Mouse (Mus musculus): ENCODE results near the gene Arhgef3. TPM values are rescaled to one million over a fixed set of nuclear protein-coding genes. Genes with fewer than 3 reads are reported as not detected.
A peak's percentile ranks its signal among the peaks of the same experiment; 100 is the strongest.

Gene Arhgef3
- polyA plus RNA-seq, 1 experiment from 2014 or later = 5.4 TPM

DNA sequence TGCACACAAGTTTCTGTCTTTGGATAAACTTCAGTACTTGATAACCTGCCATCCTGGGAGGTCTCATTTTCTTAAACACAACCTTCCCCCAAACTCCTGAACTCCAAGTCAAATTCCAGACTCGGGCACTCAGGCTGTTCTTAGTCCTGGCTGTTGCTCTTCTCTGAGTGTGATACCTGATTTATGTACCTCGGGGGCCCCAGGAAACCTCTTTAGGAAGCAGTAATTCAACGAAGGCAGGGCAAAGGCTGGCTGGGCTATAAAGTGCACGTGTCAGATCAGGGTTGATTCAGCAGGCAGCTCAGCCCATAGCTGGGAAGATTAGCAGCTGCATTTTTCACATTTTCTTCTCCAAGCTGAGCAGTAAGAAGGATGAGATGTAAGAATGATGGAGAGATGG lies 171.5 kb downstream of the Arhgef3 start:
- no peaks in the 10 kb centered on the region for H3K27me3 ChIP-seq (ENCODE audit: control insufficient read depth, insufficient read depth, low read length)
- H3K9me3 ChIP-seq (replicated peaks; ENCODE audit: control insufficient read depth, low read length) = no peaks in the 10 kb centered on the region
- no peak overlapping the region for H3K4me2 ChIP-seq (ENCODE audit: low read depth, low read length)
- 60% methylated on average over 4 of the region's 4 CpGs for WGBS
- no peak overlapping the region for H3K9ac ChIP-seq (replicated peaks; ENCODE audit: low read length)
- no peak overlapping the region for H3K27ac ChIP-seq (replicated peaks; ENCODE audit: low read depth, low read length)
- DNase-seq (ENCODE audit: low spot score) (no peak), ATAC-seq (replicated peaks; ENCODE audit: insufficient number of reproducible peaks, low FRiP score, low TSS enrichment, low read depth) (no peak)
- no peak overlapping the region for H3K4me3 ChIP-seq (ENCODE audit: low read depth, low read length)
- no peaks in the 10 kb centered on the region for H3K4me1 ChIP-seq (ENCODE audit: control insufficient read depth, insufficient read depth, low read length)
- H3K36me3 ChIP-seq (replicated peaks; ENCODE audit: control insufficient read depth, insufficient read depth, low read depth, low read length) = no peaks in the 10 kb centered on the region

DNA sequence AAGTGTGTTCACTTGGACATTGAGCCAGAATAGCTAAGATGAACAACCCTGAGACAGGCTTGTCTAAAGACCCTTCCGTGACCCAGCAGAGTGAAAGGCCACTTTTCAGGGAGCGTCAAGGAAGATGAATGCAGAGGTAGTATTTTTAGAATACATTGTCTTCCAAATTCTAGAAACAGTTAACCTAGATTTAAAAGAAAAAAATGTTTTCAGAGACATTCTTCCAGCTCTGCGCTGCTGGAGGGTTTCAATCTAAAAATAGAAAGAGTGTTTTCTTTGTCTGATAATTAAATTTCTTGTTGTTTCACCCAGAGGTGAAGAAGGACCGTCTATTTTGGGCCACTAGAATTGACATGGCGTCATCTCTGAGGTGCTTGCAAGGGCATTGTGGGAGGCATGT lies 174.4 kb downstream of the Arhgef3 start:
- H3K4me3 ChIP-seq (ENCODE audit: low read depth, low read length) = no peak overlapping the region
- H3K36me3 ChIP-seq (replicated peaks; ENCODE audit: control insufficient read depth, insufficient read depth, low read depth, low read length) = no peaks in the 10 kb centered on the region
- no peaks in the 10 kb centered on the region for H3K4me1 ChIP-seq (ENCODE audit: control insufficient read depth, insufficient read depth, low read length)
- no peak overlapping the region for H3K27ac ChIP-seq (replicated peaks; ENCODE audit: low read depth, low read length)
- no peak overlapping the region for H3K9ac ChIP-seq (replicated peaks; ENCODE audit: low read length)
- DNase-seq (ENCODE audit: low spot score) = no peak
- WGBS = 79% methylated on average over 5 of the region's 5 CpGs
- ATAC-seq (replicated peaks; ENCODE audit: insufficient number of reproducible peaks, low FRiP score, low TSS enrichment, low read depth) = no peak
- H3K4me2 ChIP-seq (ENCODE audit: low read depth, low read length) = no peak overlapping the region
- H3K27me3 ChIP-seq (ENCODE audit: control insufficient read depth, insufficient read depth, low read length) = no peaks in the 10 kb centered on the region
- no peaks in the 10 kb centered on the region for H3K9me3 ChIP-seq (replicated peaks; ENCODE audit: control insufficient read depth, low read length)

DNA sequence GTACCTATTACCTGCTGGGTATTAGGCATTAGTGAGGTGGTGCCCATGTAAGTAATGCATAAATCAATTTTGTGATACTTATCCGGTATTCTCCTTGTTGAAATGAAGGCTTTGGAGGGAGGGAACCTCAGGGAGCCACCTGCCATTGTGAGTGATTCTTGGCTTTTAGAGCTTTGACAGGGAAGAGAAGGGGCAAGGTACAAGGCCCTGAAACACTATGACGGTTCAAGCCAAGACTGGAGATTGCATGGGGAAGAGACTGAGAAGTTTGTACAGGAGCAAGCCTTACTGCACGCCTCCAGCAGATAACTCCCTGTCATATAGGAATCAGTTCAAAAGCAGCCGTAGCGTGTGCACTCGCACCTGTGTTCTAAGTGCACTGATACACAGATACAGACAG lies 177.4 kb downstream of the Arhgef3 start:
- Histone ChIP-seq H3K27ac (replicated peaks; ENCODE audit: low read depth, low read length) (no peak overlapping the region), H3K9ac (replicated peaks; ENCODE audit: low read length) (no peak overlapping the region), H3K36me3 (replicated peaks; ENCODE audit: control insufficient read depth, insufficient read depth, low read depth, low read length) (no peaks in the 10 kb centered on the region), H3K4me1 (ENCODE audit: control insufficient read depth, insufficient read depth, low read length) (no peaks in the 10 kb centered on the region), H3K9me3 (replicated peaks; ENCODE audit: control insufficient read depth, low read length) (no peaks in the 10 kb centered on the region), H3K4me2 (ENCODE audit: low read depth, low read length) (no peak overlapping the region), H3K27me3 (ENCODE audit: control insufficient read depth, insufficient read depth, low read length) (no peaks in the 10 kb centered on the region), H3K4me3 (ENCODE audit: low read depth, low read length) (no peak overlapping the region)
- no peak for DNase-seq (ENCODE audit: low spot score)
- no peak for ATAC-seq (replicated peaks; ENCODE audit: insufficient number of reproducible peaks, low FRiP score, low TSS enrichment, low read depth)
- WGBS = 86% methylated on average over 6 of the region's 6 CpGs

DNA sequence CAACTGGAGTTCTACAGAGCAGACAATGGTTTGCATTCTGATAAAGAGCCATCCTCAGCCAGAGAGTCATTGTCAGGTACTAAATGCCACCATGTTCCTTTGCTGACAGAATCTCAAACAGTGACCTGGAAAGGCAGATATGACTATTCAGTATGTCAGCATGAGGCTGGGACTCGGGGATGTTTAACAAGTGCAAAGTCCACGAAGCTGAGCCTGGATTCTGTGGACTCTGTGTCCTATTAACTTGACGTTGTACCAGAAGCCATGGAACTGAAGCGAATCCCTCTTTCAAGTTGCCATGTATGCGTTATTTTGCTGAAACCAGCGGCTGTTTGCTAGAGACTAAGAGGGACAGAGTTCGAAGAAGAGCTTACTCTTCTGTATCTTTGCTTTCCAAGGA lies 181.1 kb downstream of the Arhgef3 start:
- H3K4me1 ChIP-seq (ENCODE audit: control insufficient read depth, insufficient read depth, low read length) = no peaks in the 10 kb centered on the region
- H3K9me3 ChIP-seq (replicated peaks; ENCODE audit: control insufficient read depth, low read length) = no peaks in the 10 kb centered on the region
- 85% methylated on average over 7 of the region's 7 CpGs for WGBS
- H3K4me2 ChIP-seq (ENCODE audit: low read depth, low read length) = no peak overlapping the region
- DNase-seq (ENCODE audit: low spot score) (no peak), ATAC-seq (replicated peaks; ENCODE audit: insufficient number of reproducible peaks, low FRiP score, low TSS enrichment, low read depth) (no peak)
- no peaks in the 10 kb centered on the region for H3K36me3 ChIP-seq (replicated peaks; ENCODE audit: control insufficient read depth, insufficient read depth, low read depth, low read length)
- H3K9ac ChIP-seq (replicated peaks; ENCODE audit: low read length) = no peak overlapping the region
- H3K27ac ChIP-seq (replicated peaks; ENCODE audit: low read depth, low read length) = no peak overlapping the region
- no peaks in the 10 kb centered on the region for H3K27me3 ChIP-seq (ENCODE audit: control insufficient read depth, insufficient read depth, low read length)
- no peak overlapping the region for H3K4me3 ChIP-seq (ENCODE audit: low read depth, low read length)

DNA sequence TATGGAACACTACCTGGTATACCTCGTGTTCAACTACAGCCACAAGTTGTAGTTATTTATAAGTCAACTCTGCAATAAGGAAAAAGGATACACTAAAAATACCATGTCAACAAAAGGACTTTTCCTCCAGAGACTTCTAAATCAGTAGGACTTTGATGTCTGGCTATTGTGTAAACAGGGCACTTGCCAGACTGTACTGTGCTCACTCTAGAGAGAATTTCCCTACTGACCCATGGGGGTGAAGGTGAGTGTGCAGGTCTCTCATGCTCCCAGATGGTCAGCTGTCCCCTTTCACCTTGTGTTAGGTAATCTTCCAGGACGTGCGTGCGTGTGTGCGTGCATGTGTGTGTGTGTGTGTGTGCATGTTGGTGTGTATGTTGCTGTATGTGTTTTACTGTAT lies 182.3 kb downstream of the Arhgef3 start:
- no peak overlapping the region for H3K9ac ChIP-seq (replicated peaks; ENCODE audit: low read length)
- H3K9me3 ChIP-seq (replicated peaks; ENCODE audit: control insufficient read depth, low read length) = no peaks in the 10 kb centered on the region
- H3K4me1 ChIP-seq (ENCODE audit: control insufficient read depth, insufficient read depth, low read length) = no peaks in the 10 kb centered on the region
- no peaks in the 10 kb centered on the region for H3K36me3 ChIP-seq (replicated peaks; ENCODE audit: control insufficient read depth, insufficient read depth, low read depth, low read length)
- H3K27ac ChIP-seq (replicated peaks; ENCODE audit: low read depth, low read length) = no peak overlapping the region
- DNase-seq (ENCODE audit: low spot score) (no peak), ATAC-seq (replicated peaks; ENCODE audit: insufficient number of reproducible peaks, low FRiP score, low TSS enrichment, low read depth) (no peak)
- H3K27me3 ChIP-seq (ENCODE audit: control insufficient read depth, insufficient read depth, low read length) = no peaks in the 10 kb centered on the region
- H3K4me2 ChIP-seq (ENCODE audit: low read depth, low read length) = no peak overlapping the region
- no peak overlapping the region for H3K4me3 ChIP-seq (ENCODE audit: low read depth, low read length)
- 80% methylated on average over 5 of the region's 5 CpGs for WGBS

DNA sequence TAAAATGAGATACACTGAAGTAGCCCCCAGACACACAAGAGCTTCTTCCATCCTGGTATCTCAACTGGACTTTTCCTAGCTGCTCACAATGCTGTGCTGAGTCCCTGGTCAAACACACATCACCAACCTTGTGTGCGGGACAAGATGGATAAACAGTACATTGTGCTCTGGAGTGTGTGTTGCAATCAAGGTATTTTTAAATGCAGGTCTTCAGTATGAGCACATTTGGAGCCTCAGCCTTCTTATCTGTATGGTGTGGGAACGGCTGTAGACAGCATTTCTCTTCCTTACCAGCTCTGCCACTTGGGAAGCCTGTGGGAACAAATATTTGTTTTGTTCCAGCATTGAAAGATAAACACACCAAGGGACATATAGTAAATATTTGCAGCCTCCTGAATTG lies 184.2 kb downstream of the Arhgef3 start:
- ATAC-seq (replicated peaks; ENCODE audit: insufficient number of reproducible peaks, low FRiP score, low TSS enrichment, low read depth) (no peak), DNase-seq (ENCODE audit: low spot score) (no peak)
- Histone ChIP-seq H3K36me3 (replicated peaks; ENCODE audit: control insufficient read depth, insufficient read depth, low read depth, low read length) (no peaks in the 10 kb centered on the region), H3K27me3 (ENCODE audit: control insufficient read depth, insufficient read depth, low read length) (no peaks in the 10 kb centered on the region), H3K9me3 (replicated peaks; ENCODE audit: control insufficient read depth, low read length) (no peaks in the 10 kb centered on the region), H3K27ac (replicated peaks; ENCODE audit: low read depth, low read length) (no peak overlapping the region), H3K4me1 (ENCODE audit: control insufficient read depth, insufficient read depth, low read length) (no peaks in the 10 kb centered on the region), H3K4me2 (ENCODE audit: low read depth, low read length) (no peak overlapping the region), H3K9ac (replicated peaks; ENCODE audit: low read length) (no peak overlapping the region), H3K4me3 (ENCODE audit: low read depth, low read length) (no peak overlapping the region)
- WGBS = 76% methylated on average over 2 of the region's 2 CpGs

DNA sequence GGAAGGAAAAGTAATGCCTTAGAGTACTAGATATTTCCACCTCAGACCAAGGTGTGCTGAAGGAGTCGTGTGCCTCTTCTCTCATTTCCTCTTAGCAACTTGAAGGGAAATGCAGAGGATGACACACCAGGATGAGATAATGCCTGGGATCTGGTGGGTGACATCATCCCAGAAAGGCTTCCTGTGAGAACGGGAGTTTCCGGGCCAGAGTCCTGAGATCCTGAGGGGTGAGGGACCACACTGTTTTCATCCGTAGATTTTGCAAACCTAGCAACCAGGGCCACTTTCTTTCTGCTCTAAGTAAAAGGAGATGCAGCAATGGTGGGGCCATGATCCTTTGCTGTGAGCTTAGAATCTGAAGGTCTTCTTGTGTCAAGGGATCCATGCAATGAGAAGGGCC lies 185.0 kb downstream of the Arhgef3 start:
- no peaks in the 10 kb centered on the region for H3K4me1 ChIP-seq (ENCODE audit: control insufficient read depth, insufficient read depth, low read length)
- H3K4me2 ChIP-seq (ENCODE audit: low read depth, low read length) = no peak overlapping the region
- WGBS = 78% methylated on average over 4 of the region's 4 CpGs
- no peaks in the 10 kb centered on the region for H3K36me3 ChIP-seq (replicated peaks; ENCODE audit: control insufficient read depth, insufficient read depth, low read depth, low read length)
- no peaks in the 10 kb centered on the region for H3K27me3 ChIP-seq (ENCODE audit: control insufficient read depth, insufficient read depth, low read length)
- no peak overlapping the region for H3K4me3 ChIP-seq (ENCODE audit: low read depth, low read length)
- H3K9ac ChIP-seq (replicated peaks; ENCODE audit: low read length) = no peak overlapping the region
- no peaks in the 10 kb centered on the region for H3K9me3 ChIP-seq (replicated peaks; ENCODE audit: control insufficient read depth, low read length)
- ATAC-seq (replicated peaks; ENCODE audit: insufficient number of reproducible peaks, low FRiP score, low TSS enrichment, low read depth) = no peak
- H3K27ac ChIP-seq (replicated peaks; ENCODE audit: low read depth, low read length) = no peak overlapping the region
- no peak for DNase-seq (ENCODE audit: low spot score)

DNA sequence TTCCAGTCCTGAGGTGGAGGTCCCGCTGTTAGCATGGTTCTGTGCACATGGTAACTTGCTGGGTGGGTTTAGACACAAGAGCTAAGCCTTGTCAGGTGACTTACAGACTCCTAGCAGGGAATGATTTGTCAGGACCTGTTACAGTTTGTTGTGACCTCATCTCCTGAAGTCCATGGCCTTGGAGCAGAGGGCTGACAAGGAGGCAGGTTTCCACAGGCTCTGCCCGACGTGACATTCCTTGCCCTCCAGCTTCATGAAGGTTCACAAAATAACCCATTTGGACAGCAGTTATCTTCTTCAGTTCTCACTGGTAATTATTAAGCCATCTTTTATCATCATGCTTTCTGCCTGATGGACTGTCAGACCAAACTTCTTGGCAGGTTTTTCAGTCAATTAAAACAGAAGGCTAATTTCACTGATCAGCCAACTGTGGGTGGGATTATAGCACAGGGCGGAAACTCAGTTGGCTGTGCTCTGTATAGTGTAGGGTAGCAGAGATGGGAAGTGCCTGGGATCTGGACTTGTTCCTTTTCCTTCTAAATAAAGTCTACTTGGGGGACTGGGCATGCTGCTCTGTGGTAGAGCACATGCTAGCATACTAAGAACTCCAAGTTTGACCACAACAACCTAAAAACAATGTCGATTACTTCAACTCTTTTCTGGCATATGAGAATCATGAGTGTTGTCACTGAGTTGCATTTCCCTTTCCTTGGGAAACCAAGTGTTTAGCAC lies 187.2 kb downstream of the Arhgef3 start:
- 72% methylated on average over 5 of the region's 5 CpGs for WGBS

More for the DNA sequence above, 187.2 kb downstream of the Arhgef3 start:
- H3K9ac ChIP-seq (replicated peaks; ENCODE audit: low read length) = no peak overlapping the region
- ATAC-seq (replicated peaks; ENCODE audit: insufficient number of reproducible peaks, low FRiP score, low TSS enrichment, low read depth) (no peak), DNase-seq (ENCODE audit: low spot score) (peak; percentile 14)
- no peaks in the 10 kb centered on the region for H3K27me3 ChIP-seq (ENCODE audit: control insufficient read depth, insufficient read depth, low read length)
- no peak overlapping the region for H3K4me2 ChIP-seq (ENCODE audit: low read depth, low read length)
- no peak overlapping the region for H3K4me3 ChIP-seq (ENCODE audit: low read depth, low read length)
- no peaks in the 10 kb centered on the region for H3K36me3 ChIP-seq (replicated peaks; ENCODE audit: control insufficient read depth, insufficient read depth, low read depth, low read length)
- H3K27ac ChIP-seq (replicated peaks; ENCODE audit: low read depth, low read length) = no peak overlapping the region
- no peaks in the 10 kb centered on the region for H3K9me3 ChIP-seq (replicated peaks; ENCODE audit: control insufficient read depth, low read length)
- H3K4me1 ChIP-seq (ENCODE audit: control insufficient read depth, insufficient read depth, low read length) = no peaks in the 10 kb centered on the region
